Mouse (Mus musculus) neural tube, embryonic 13.5 days (tissue): ENCODE measurements around the gene Ap4m1. TPM values are rescaled to one million over a fixed set of nuclear protein-coding genes. Genes with fewer than 3 reads are reported as not detected.
A peak's percentile ranks its signal among the peaks of the same experiment; 100 is the strongest.

Experiments
- ATAC-seq: fragments of 200-750 bp; cut with Nextera tagmentation; 2 replicates; pipeline ENCODE4 v1.8.0; 2017; ENCODE audit warnings: low read depth, mild to moderate bottlenecking, moderate TSS enrichment, moderate library complexity
- H3K27ac ChIP-seq: fragments of 300-500 bp; sonication (generic); replicated peaks from 2 replicates; pipeline ENCODE4 v1.5.1; 2015; ENCODE audit warnings: moderate library complexity, mild to moderate bottlenecking, inconsistent platforms
- H3K27me3 ChIP-seq: fragments of 300-500 bp; sonication (generic); 2 replicates; pipeline ENCODE4 v1.6.1; 2015; ENCODE audit warnings: mild to moderate bottlenecking, inconsistent platforms
- H3K36me3 ChIP-seq: fragments of 300-500 bp; sonication (generic); 2 replicates; pipeline ENCODE4 v1.6.1; 2015; ENCODE audit warnings: mild to moderate bottlenecking, inconsistent platforms
- H3K4me1 ChIP-seq: fragments of 300-500 bp; sonication (generic); replicated peaks from 2 replicates; pipeline ENCODE4 v1.6.1; 2015; ENCODE audit warnings: inconsistent platforms
- H3K4me2 ChIP-seq: fragments of 300-500 bp; sonication (generic); 2 replicates; pipeline ENCODE4 v1.6.1; 2015; ENCODE audit warnings: inconsistent platforms, mild to moderate bottlenecking, moderate library complexity
- H3K4me3 ChIP-seq: fragments of 300-500 bp; sonication (generic); 2 replicates; pipeline ENCODE4 v1.5.1; 2015; ENCODE audit warnings: mild to moderate bottlenecking, inconsistent platforms
- H3K9ac ChIP-seq: fragments of 300-500 bp; sonication (generic); 2 replicates; pipeline ENCODE4 v1.6.1; 2015; ENCODE audit warnings: moderate library complexity, mild to moderate bottlenecking, inconsistent platforms
- H3K9me3 ChIP-seq: fragments of 300-500 bp; sonication (generic); 2 replicates; pipeline ENCODE4 v1.6.1; 2016; ENCODE audit warnings: inconsistent platforms
- WGBS: fragments of 180-500 bp; shearing (Covaris S2); methylation state at CpG from one replicate; pipeline ENCODE4 v1.1.7; 2015; 5-methylcytosine and 5-hydroxymethylcytosine counted together
- polyA plus RNA-seq: library from polyadenylated mRNA; unstranded; fragments of >200 nt; fragmentation: Nextera tagmentation; extraction: Ambion mirVana; gene quantifications from 2 replicates; pipeline ENCODE4 v1.2.1, GENCODE M21; 2015

The Ap4m1 gene
- 21.6 and 23.5 TPM in 2 replicates for polyA plus RNA-seq

- peak within 1 kb of the TSS; percentile 71 for H3K9ac ChIP-seq
- peaks cover 57% of the 10 kb centered on the region for H3K36me3 ChIP-seq
- peaks cover 32% of the 10 kb centered on the region for H3K4me1 ChIP-seq
- peak within 1 kb of the TSS; percentile 92 for H3K27ac ChIP-seq
- peak within 1 kb of the TSS; percentile 96 for H3K4me2 ChIP-seq
- WGBS: under 1% methylated on average over 54 of the region's 54 CpGs
- peak; percentile 95 for ATAC-seq
- H3K4me3 ChIP-seq: peak within 1 kb of the TSS; percentile 81
- H3K9me3 ChIP-seq: no peaks in the 10 kb centered on the region
- no peaks in the 10 kb centered on the region for H3K27me3 ChIP-seq
These were observed at the start of gene Ap4m1, which contains the start of gene Mcm7 for GRCm38 (mm10) chr5:138171695-138172491. Gene Ap4m1 (plus strand): TSS chr5:138172002. Gene Mcm7 (minus strand): TSS chr5:138172422.

- ATAC-seq: no peak
- no peak overlapping the region for H3K4me2 ChIP-seq
- H3K36me3 ChIP-seq: peaks cover 81% of the 10 kb centered on the region
- H3K27ac ChIP-seq: no peak overlapping the region
- H3K4me1 ChIP-seq: no peaks in the 10 kb centered on the region
- no peaks in the 10 kb centered on the region for H3K27me3 ChIP-seq
- H3K4me3 ChIP-seq: no peak overlapping the region
- no peaks in the 10 kb centered on the region for H3K9me3 ChIP-seq
- H3K9ac ChIP-seq: no peak overlapping the region
- WGBS: 69% methylated on average over 5 of the region's 5 CpGs
These were observed 39.3 kb upstream of the Ap4m1 start for GRCm38 (mm10) chr5:138132425-138133064.

- Histone ChIP-seq H3K36me3 (peaks cover 51% of the 10 kb centered on the region), H3K27me3 (no peaks in the 10 kb centered on the region), H3K27ac (no peak overlapping the region), H3K4me2 (no peak overlapping the region), H3K9ac (no peak overlapping the region), H3K4me1 (no peaks in the 10 kb centered on the region), H3K4me3 (no peak overlapping the region), H3K9me3 (no peaks in the 10 kb centered on the region)
- WGBS: 94% methylated on average over 4 of the region's 4 CpGs
- no peak for ATAC-seq
These were observed 34.5 kb upstream of the Ap4m1 start for GRCm38 (mm10) chr5:138137257-138137656.

GRCm38 (mm10) chr5:138137935-138138549, 33.8 kb upstream of the Ap4m1 start:
- WGBS: 67% methylated on average over 8 of the region's 8 CpGs
- Histone ChIP-seq H3K9ac (no peak overlapping the region), H3K4me2 (no peak overlapping the region), H3K27ac (no peak overlapping the region), H3K27me3 (no peaks in the 10 kb centered on the region), H3K9me3 (no peaks in the 10 kb centered on the region), H3K4me1 (no peaks in the 10 kb centered on the region), H3K4me3 (no peak overlapping the region), H3K36me3 (peaks cover 48% of the 10 kb centered on the region)
- ATAC-seq: peak; percentile 71

GRCm38 (mm10) chr5:138138585-138138984, 33.2 kb upstream of the Ap4m1 start:
- WGBS: 70% methylated on average over 4 of the region's 4 CpGs
- no peak overlapping the region for H3K9ac ChIP-seq
- H3K4me1 ChIP-seq: no peaks in the 10 kb centered on the region
- ATAC-seq: no peak
- no peak overlapping the region for H3K27ac ChIP-seq
- H3K27me3 ChIP-seq: no peaks in the 10 kb centered on the region
- no peaks in the 10 kb centered on the region for H3K9me3 ChIP-seq
- peaks cover 48% of the 10 kb centered on the region for H3K36me3 ChIP-seq
- H3K4me3 ChIP-seq: no peak overlapping the region
- no peak overlapping the region for H3K4me2 ChIP-seq

GRCm38 (mm10) chr5:138154390-138154789, 17.4 kb upstream of the Ap4m1 start:
- peak overlapping the region; percentile 98 for H3K27ac ChIP-seq
- no peaks in the 10 kb centered on the region for H3K27me3 ChIP-seq
- no peak for ATAC-seq
- peaks cover 15% of the 10 kb centered on the region for H3K4me1 ChIP-seq
- WGBS: 86% methylated on average over 3 of the region's 3 CpGs
- peak overlapping the region; percentile 66 for H3K4me3 ChIP-seq
- peaks cover 34% of the 10 kb centered on the region for H3K36me3 ChIP-seq
- no peaks in the 10 kb centered on the region for H3K9me3 ChIP-seq
- peak overlapping the region; percentile 88 for H3K4me2 ChIP-seq
- peak overlapping the region; percentile 93 for H3K9ac ChIP-seq

- H3K27ac ChIP-seq: peak within 1 kb of the TSS; percentile 98
- H3K36me3 ChIP-seq: peaks cover 29% of the 10 kb centered on the region
- H3K4me3 ChIP-seq: peak within 1 kb of the TSS; percentile 66
- no peaks in the 10 kb centered on the region for H3K27me3 ChIP-seq
- peak within 1 kb of the TSS; percentile 93 for H3K9ac ChIP-seq
- peak; percentile 98 for ATAC-seq
- H3K4me1 ChIP-seq: peaks cover 18% of the 10 kb centered on the region
- 0% methylated on average over 31 of the region's 31 CpGs for WGBS
- H3K9me3 ChIP-seq: no peaks in the 10 kb centered on the region
- peak within 1 kb of the TSS; percentile 88 for H3K4me2 ChIP-seq
These were observed 16.3 kb upstream of the Ap4m1 start, which contains the start of gene Zfp113 for GRCm38 (mm10) chr5:138155443-138155976. Gene Zfp113 (minus strand): TSS chr5:138155744.

GRCm38 (mm10) chr5:138160224-138160762, 11.5 kb upstream of the Ap4m1 start:
- WGBS: 69% methylated on average over 7 of the region's 7 CpGs
- Histone ChIP-seq H3K4me1 (peaks cover 18% of the 10 kb centered on the region), H3K9ac (peak overlapping the region; percentile 76; the same call in 1 of the 2 replicates), H3K4me2 (peak overlapping the region; percentile 76), H3K4me3 (peak overlapping the region; percentile 59), H3K27ac (peak overlapping the region; percentile 30), H3K36me3 (peaks cover 31% of the 10 kb centered on the region), H3K27me3 (no peaks in the 10 kb centered on the region), H3K9me3 (no peaks in the 10 kb centered on the region)
- ATAC-seq: 0 out of 2 replicates have a peak, but pooled peaks have one; percentile 2

- peak; percentile 97 for ATAC-seq
- Histone ChIP-seq H3K4me1 (peaks cover 18% of the 10 kb centered on the region), H3K27me3 (no peaks in the 10 kb centered on the region), H3K4me3 (peak within 1 kb of the TSS; percentile 59), H3K4me2 (peak within 1 kb of the TSS; percentile 76), H3K9ac (peak within 1 kb of the TSS; percentile 76), H3K9me3 (no peaks in the 10 kb centered on the region), H3K27ac (peak within 1 kb of the TSS; percentile 30), H3K36me3 (peaks cover 39% of the 10 kb centered on the region)
- WGBS: under 1% methylated on average over 42 of the region's 42 CpGs
These were observed 10.7 kb upstream of the Ap4m1 start, which contains the start of gene Cops6 for GRCm38 (mm10) chr5:138160842-138161665. Gene Cops6 (plus strand): TSS chr5:138161071.

GRCm38 (mm10) chr5:138163046-138163445, 8.8 kb upstream of the Ap4m1 start:
- no peak overlapping the region for H3K9ac ChIP-seq
- 77% methylated on average over 6 of the region's 6 CpGs for WGBS
- no peak overlapping the region for H3K4me2 ChIP-seq
- no peak overlapping the region for H3K4me3 ChIP-seq
- H3K36me3 ChIP-seq: peaks cover 59% of the 10 kb centered on the region
- no peak for ATAC-seq
- H3K27me3 ChIP-seq: no peaks in the 10 kb centered on the region
- no peaks in the 10 kb centered on the region for H3K9me3 ChIP-seq
- H3K27ac ChIP-seq: no peak overlapping the region
- H3K4me1 ChIP-seq: peaks cover 22% of the 10 kb centered on the region

- Histone ChIP-seq H3K4me3 (no peak overlapping the region), H3K27ac (no peak overlapping the region), H3K4me1 (peaks cover 22% of the 10 kb centered on the region), H3K9me3 (no peaks in the 10 kb centered on the region), H3K36me3 (peaks cover 64% of the 10 kb centered on the region), H3K9ac (no peak overlapping the region), H3K27me3 (no peaks in the 10 kb centered on the region), H3K4me2 (no peak overlapping the region)
- ATAC-seq: no peak
- WGBS: 66% methylated on average over 10 of the region's 10 CpGs
These were observed 8.2 kb upstream of the Ap4m1 start for GRCm38 (mm10) chr5:138163610-138164009.
